Mouse (Mus musculus) CD8-positive naive resting alpha-beta T cell, adult 57 days (primary cell): ENCODE results near the gene Defb19. TPM values are rescaled to one million over a fixed set of nuclear protein-coding genes. Genes with fewer than 3 reads are reported as not detected.

Experiments
- total RNA-seq: library from RNA; stranded (reverse); gene quantifications from one replicate; pipeline ENCODE4 v1.2.4, GENCODE M21; 2023

Defb19 gene
- total RNA-seq: not detected

DNA sequence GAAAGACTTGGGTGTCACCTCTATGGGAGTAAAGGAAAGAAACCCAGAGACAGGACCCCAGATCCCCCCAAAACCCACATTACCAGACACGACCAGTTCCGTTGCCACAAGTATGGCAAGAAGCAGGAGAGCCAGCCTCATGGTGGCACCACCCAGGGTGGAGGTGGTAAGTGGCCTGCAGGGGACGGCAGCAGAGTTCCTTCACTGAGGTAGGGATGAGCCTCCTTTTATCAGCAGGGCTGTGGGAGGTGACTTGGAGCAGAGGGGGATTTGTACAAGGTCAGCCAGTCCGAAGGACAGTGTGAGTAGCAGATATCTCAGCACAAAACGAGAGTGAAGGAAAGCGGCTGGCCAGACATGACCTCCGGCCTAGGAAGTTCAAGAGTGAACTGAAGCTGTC is at the start of gene Defb19:
Defb19 (minus strand) TSS at position 206 of the 400 bp plus-strand sequence.

DNA sequence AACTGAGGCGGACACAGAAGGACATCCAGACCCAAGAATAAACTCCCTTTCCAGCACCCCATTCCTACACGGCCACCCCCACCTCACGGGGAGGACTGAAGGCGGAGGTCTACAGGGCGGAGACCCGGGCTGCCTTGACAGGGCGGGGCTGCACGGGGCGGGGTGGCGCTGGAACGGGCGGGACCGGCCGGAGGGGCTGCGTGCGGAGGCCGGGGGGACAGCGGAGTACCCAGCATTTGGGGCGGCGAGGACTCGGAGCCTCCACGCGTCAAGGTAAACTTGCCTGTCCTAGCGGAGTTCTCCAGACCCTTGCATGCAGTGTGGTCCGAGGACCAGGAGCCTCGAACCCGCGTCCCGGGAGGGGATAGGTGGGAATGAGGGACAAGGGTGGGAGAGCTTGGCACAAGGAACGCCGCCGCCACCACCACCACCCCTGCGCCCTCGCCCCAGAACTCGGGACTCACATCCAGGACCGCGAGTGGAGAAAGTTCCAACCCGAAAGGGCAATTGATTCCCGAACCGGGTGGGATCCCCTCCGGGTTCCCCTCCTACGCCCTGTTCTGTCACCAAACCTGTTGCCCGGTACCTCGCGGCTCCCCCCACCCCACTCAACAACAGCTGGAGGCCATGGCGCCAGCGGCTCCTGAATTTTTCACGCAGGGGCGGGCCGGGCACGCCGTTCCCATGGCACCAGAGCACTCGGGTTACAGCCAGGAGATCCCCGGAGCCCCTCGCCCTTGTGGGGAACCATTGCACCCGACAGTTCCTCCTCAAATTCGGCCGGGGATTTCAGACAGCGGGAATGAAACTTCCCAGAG is 46.9 kb upstream of the Defb19 start, which contains the start of gene Rem1:
Rem1 (plus strand) TSS at position 178 of the 818 bp plus-strand sequence.

DNA sequence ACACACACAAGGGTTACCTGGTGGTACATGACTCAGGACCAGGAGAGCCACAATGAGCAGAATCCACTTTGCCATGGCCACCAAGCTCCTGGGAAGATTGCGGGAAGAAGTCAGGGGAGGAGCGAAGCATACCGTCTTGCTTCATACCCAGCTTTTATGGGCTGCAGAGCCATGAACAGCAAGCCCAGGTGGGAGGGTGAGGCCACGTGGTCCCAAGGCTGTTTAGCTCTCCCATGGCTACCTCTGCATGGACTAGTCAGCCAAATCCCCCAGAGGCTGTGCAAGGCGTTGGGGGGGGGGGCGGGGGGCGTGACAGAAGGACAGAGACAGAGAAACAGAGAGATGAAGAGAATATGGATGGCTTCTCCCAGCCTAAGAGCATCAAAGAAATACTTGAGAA is 42.8 kb upstream of the Defb19 start, which contains the start of gene Defb25:
Defb25 (minus strand) TSS at position 101 of the 400 bp plus-strand sequence.

DNA sequence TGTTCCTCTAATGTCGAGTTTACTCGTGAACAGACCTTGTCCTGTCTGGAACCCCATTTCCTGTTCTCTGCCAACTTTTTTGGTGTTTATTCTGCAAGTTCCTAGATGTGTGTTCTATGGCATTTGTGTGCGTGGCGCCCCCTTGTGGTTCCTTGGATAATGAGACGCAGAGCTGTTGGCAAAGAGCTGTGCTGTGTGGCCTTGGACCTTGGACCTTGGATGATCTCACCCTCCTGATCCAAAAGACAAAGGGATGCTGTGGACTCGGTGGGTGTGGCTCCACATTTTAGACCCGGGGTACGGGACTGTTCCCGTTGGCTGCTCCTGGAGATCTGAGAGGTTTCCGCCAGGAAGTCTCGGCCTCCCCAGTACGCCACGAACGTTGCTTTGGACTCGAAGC is 23.9 kb upstream of the Defb19 start, which contains the start of gene Defb36:
Defb36 (plus strand) TSS at position 271 of the 400 bp plus-strand sequence.

DNA sequence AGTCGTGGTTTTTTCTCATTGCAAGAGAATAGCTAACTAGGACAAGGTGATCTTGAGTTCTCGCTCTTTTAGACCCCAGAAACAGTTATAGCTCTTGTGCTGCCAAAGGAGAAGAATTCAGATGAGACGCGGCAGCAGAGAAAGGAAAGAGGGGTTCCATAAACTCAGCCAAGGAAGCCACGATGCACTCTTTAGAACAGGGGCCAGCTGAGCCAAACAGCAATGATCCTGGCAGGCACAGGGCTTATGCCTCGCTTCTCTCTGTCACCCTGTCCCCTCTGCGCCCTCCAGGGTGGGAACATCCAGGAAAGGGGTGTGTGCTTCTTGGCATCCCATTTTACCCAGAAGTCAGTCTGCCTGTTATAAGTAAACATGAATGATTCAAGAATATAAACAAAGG is 19.2 kb upstream of the Defb19 start, which contains the start of gene Defb45:
Defb45 (minus strand) TSS at position 101 of the 400 bp plus-strand sequence.

DNA sequence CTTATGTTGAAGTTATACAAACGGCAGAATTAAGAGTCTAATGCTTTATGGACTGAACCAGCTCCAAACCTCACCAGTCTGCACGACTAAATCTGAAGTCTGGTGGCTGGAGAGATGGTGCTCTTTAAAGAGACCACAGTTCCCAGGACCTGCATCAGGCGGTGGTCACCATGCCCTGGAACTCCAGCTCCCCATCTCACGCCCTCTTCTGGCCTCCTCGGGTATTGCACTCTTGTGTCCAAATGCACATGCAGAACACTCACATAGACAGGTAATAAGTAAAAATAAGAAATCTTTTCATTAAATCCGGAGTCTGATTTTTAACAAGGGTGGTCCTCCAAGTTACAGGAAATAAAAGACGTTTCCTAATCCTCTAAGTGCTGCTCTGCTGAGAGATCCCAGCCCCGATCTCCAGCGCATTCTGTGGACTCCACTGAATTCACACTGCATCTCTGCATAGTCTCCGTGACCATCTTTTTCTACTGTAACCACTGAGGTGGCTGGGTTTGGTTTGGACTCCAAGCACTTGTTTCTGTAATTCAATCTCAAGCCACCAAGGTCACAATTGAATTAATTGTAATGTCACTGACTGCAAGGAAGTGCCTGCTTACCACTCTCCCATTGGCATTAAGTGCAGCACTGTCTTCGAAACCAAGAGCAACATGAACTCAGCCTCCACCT is 7.9 kb downstream of the Defb19 start, which contains the start of gene Defb21:
Defb21 (plus strand) TSS at position 631 of the 681 bp plus-strand sequence.

DNA sequence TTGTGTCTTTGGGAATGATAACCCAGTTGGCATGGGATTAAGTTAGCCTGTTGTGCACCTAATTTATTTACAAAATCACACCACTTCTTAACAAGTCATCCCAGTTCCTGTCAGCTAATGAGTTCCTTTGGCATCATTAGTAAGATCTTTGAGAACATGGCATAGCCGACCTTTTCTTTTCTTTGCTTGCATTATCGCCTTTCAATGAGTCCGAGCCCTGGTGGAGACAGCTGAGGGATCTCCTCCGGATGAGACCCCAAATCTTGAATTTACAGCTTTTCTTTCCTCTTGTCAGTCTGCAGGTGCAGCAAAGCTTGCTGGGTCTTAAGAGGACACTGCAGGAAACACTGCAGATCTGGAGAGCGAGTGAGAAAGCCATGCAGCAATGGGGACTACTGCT is 11.1 kb downstream of the Defb19 start, which contains the start of gene Gm17416:
Gm17416 (plus strand) TSS at position 301 of the 400 bp plus-strand sequence.

DNA sequence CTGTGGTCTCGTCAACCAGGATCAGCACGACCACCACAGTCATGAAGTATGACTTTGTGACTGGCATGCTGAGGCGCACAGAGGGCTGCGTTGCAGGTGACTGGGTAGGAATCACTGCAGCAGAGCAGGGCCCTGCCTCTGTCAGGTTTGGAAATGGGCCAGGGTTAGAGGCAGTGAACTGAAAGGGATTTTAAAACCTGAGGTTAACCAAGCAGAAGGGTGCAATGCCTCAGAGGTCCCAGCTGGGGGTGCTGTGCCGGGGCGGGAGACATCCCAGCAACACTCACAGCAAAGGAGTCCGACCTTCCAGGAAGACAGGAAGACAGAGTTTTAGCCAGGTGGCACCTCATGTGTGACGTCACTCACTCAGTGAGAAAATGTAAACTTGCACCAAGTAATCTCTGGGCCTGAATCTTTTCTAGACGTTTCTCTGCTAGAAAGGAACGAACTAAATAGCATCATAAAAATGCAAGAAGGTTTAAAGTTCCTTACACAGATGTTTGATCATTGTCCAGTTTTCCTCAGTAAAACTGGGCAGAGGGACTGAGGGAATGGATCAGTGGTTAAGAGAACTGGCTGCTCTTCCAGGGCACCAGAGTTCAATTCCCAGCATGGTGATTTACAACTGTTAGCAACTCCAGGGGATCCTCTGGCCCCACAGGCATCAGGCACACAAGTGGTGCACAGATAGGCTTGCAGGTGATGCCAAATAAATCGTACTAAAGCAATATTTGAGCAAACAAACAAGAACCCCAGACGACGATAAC is 40.0 kb downstream of the Defb19 start, which contains the start of gene Defb29:
Defb29 (minus strand) TSS at position 155 of the 767 bp plus-strand sequence.

Other genes starting within 250 kb of the Defb19 start
- 215 TPM for gene Rbck1, start 247.7 kb downstream of the Defb19 start, total RNA-seq
- 10.8 TPM for gene Trib3, start 236.3 kb downstream of the Defb19 start, total RNA-seq
- gene Nrsn2, start 203.7 kb downstream of the Defb19 start, total RNA-seq: not detected
- 1.2 TPM for gene Sox12, start 182.2 kb downstream of the Defb19 start, total RNA-seq
- gene Zcchc3, start 165.3 kb downstream of the Defb19 start, total RNA-seq: 2.9 TPM
- not detected for gene 6820408C15Rik, start 164.7 kb downstream of the Defb19 start, total RNA-seq
- not detected for gene Defb23, start 115.7 kb downstream of the Defb19 start, total RNA-seq
- gene Defb20, start 103.2 kb downstream of the Defb19 start, total RNA-seq: not detected
- not detected for gene Defb22, start 90.2 kb downstream of the Defb19 start, total RNA-seq
- not detected for gene Defb26, start 68.6 kb downstream of the Defb19 start, total RNA-seq
- gene Defb28, start 62.1 kb downstream of the Defb19 start, total RNA-seq: not detected
- gene Defb29, start 40.2 kb downstream of the Defb19 start, total RNA-seq: not detected
- not detected for gene Gm17416, start 11.0 kb downstream of the Defb19 start, total RNA-seq
- not detected for gene Defb21, start 7.6 kb downstream of the Defb19 start, total RNA-seq
- not detected for gene Defb45, start 19.1 kb upstream of the Defb19 start, total RNA-seq
- gene Defb36, start 24.0 kb upstream of the Defb19 start, total RNA-seq: not detected
- not detected for gene Defb25, start 42.7 kb upstream of the Defb19 start, total RNA-seq
- gene Rem1, start 46.6 kb upstream of the Defb19 start, total RNA-seq: not detected
- gene H13, start 89.1 kb upstream of the Defb19 start, total RNA-seq: 143 TPM
- gene Mcts2, start 106.7 kb upstream of the Defb19 start, total RNA-seq: 20.3 TPM
- 1.4 TPM for gene Id1, start 155.9 kb upstream of the Defb19 start, total RNA-seq
- gene Cox4i2, start 173.9 kb upstream of the Defb19 start, total RNA-seq: not detected